Mouse (Mus musculus) stomach, postnatal 0 days (tissue): ENCODE measurements at regions not wholly inside any gene's neighbourhood (a gene's known extent, or its start where the extent isn't known, plus 50 kb on each side); places are given as distances from the start of the nearest gene placed in this dataset.

Source experiments
- CTCF ChIP-seq: IDR thresholded peaks from 2 replicates; pipeline ENCODE4 v1.5.1; 2016; ENCODE audit warnings: antibody characterized with exemption, low read depth, mild to moderate bottlenecking, moderate library complexity
- EP300 ChIP-seq: optimal IDR thresholded peaks from 2 replicates; pipeline ENCODE3; 2016; ENCODE audit warnings: antibody characterized with exemption

DNA sequence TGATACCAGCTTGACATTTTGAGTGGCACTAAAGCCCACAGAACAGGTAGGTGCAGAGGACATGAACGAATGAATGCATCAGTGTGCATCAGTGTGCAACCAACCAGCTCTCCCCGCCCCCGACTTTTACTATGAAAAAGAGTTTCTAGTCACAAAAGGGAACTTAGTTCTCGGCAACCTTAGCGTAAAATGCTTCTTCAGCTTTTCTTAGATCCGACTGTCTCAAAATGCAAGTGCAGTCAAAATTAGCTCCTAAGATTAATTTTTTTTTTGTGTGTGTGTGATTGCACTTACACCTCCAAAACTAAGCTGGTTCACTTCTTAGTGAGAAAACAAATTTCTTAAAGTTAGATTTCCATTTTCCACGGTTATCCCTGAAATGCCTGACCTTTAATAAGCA is 77.1 kb upstream of the Zeb2 start:
- TF ChIP-seq CTCF = no peak
- TF ChIP-seq EP300 = no peak
